Mouse (Mus musculus): ENCODE measurements around the gene Tmem198b. TPM values are rescaled to one million over a fixed set of nuclear protein-coding genes. Genes with fewer than 3 reads are reported as not detected.

The Tmem198b gene
- 11.6 and 13.4 TPM in 2 replicates for polyA plus RNA-seq (2015; fragmentation: Nextera tagmentation; extraction: Ambion mirVana)

DNA sequence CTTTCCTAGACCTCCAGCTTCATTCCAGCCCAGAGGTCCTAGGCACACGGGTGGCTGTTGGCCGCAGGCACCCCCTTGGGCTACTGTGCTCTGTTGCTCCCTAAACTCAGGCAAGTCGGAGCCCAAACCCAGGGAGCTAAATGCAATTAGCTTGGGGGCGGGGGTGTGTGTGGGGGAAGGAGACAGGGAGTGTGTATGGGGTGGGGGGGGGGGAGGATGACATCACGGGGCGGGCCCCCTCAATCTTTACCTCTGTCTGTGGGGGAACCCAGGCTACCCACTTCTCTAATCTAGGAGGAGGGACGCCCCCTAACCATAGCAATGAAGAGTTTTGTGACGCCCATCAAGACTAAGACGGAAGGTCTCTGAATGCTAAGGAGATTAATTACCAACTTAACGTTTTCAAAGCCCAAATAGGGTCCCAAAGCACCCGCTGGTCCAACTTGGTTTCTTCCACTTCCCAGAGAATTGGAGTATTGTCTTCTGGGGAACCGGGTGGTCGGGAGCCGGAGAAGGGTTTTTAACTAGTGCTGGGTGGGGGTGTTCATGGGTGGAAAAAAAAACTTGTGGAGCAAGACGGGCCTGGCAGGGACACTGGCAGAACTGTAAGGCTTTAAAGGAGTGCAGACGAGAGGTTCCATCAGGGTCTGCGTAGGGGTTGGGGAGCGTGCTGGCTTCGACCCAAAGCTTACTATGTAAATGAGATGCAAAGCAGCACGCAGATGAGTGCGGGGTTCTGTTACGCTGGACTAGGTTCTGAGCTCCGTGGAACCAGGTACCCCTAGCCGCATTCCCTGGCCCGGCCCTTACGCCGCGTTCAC is at the start of gene Tmem198b:
TSS of gene Tmem198b (minus strand) at position 100 of the 821 bp plus-strand sequence.
- peak within 1 kb of the TSS; percentile 99 for H3K27ac ChIP-seq (ENCODE audit: low read length)
- H3K4me2 ChIP-seq (ENCODE audit: low read depth, low read length): peak within 1 kb of the TSS; percentile 64
- peaks cover 7% of the 10 kb centered on the region; the same call in 1 of the 2 replicates for H3K36me3 ChIP-seq (ENCODE audit: control insufficient read depth, insufficient read depth, low read length)
- peaks cover 33% of the 10 kb centered on the region for H3K4me1 ChIP-seq (ENCODE audit: control insufficient read depth, insufficient read depth, low read length)
- peak; percentile 66 for ATAC-seq
- peak within 1 kb of the TSS; percentile 71 for H3K4me3 ChIP-seq (ENCODE audit: low read length)
- no peaks in the 10 kb centered on the region for H3K9me3 ChIP-seq (ENCODE audit: control insufficient read depth, low read length)
- H3K9ac ChIP-seq (ENCODE audit: low read depth, low read length): peak within 1 kb of the TSS; percentile 92
- under 1% methylated on average over 28 of the region's 28 CpGs for WGBS
- H3K27me3 ChIP-seq (replicated peaks; ENCODE audit: control insufficient read depth, insufficient read depth, low read length): no peaks in the 10 kb centered on the region

DNA sequence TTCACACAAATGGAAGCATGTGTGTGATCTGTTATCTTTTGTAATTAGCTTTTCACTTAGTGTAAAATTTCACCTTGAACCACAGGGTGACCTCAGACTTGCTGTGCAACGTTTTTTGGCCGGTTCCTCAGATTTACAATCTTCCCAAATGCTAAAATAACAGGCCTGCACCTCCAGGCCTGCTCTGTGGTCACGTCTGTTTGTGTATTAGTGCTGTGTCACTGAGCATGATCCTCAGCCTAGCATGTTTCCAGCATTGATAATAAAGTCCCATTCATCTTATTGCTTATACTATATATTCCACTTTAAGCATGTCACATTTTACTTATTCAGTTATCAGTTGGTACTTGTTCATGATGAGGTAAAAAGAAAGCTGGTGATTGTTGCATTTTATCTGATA is 46.2 kb upstream of the Tmem198b start:
- H3K4me1 ChIP-seq (ENCODE audit: control insufficient read depth, insufficient read depth, low read length): no peaks in the 10 kb centered on the region
- no peak overlapping the region for H3K9ac ChIP-seq (ENCODE audit: low read depth, low read length)
- H3K4me2 ChIP-seq (ENCODE audit: low read depth, low read length): no peak overlapping the region
- WGBS: 67% methylated on average over 3 of the region's 3 CpGs
- H3K4me3 ChIP-seq (ENCODE audit: low read length): no peak overlapping the region
- no peaks in the 10 kb centered on the region for H3K36me3 ChIP-seq (ENCODE audit: control insufficient read depth, insufficient read depth, low read length)
- H3K27ac ChIP-seq (ENCODE audit: low read length): no peak overlapping the region
- no peak for ATAC-seq
- no peaks in the 10 kb centered on the region for H3K9me3 ChIP-seq (ENCODE audit: control insufficient read depth, low read length)
- no peaks in the 10 kb centered on the region for H3K27me3 ChIP-seq (replicated peaks; ENCODE audit: control insufficient read depth, insufficient read depth, low read length)

DNA sequence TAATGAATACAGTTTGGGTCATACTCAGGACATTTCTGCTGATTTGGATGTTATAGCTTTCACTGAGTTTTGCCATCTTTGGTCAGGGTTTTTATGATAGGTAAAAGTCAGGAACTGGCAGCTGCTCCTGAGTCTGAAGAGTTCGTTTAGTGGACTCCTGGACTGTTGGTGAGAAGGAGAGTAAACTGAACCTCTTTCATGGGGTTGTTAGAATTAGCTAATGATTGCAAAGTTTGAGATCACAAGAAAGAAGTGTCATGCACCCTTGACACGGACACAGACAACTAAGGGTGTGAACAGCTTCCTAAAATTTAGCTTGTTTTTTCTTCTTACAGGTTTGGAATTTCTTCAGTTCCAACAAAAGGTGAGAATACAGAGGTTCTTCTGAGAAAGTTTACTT is 44.3 kb upstream of the Tmem198b start:
- Histone ChIP-seq H3K36me3 (ENCODE audit: control insufficient read depth, insufficient read depth, low read length) (0 out of 2 replicates have a peak, but pooled peaks cover under 1% of the 10 kb centered on the region), H3K4me2 (ENCODE audit: low read depth, low read length) (no peak overlapping the region), H3K27ac (ENCODE audit: low read length) (no peak overlapping the region), H3K4me3 (ENCODE audit: low read length) (no peak overlapping the region), H3K4me1 (ENCODE audit: control insufficient read depth, insufficient read depth, low read length) (no peaks in the 10 kb centered on the region), H3K9me3 (ENCODE audit: control insufficient read depth, low read length) (no peaks in the 10 kb centered on the region), H3K9ac (ENCODE audit: low read depth, low read length) (no peak overlapping the region), H3K27me3 (replicated peaks; ENCODE audit: control insufficient read depth, insufficient read depth, low read length) (no peaks in the 10 kb centered on the region)
- 55% methylated on average over 2 of the region's 2 CpGs for WGBS
- ATAC-seq: no peak

DNA sequence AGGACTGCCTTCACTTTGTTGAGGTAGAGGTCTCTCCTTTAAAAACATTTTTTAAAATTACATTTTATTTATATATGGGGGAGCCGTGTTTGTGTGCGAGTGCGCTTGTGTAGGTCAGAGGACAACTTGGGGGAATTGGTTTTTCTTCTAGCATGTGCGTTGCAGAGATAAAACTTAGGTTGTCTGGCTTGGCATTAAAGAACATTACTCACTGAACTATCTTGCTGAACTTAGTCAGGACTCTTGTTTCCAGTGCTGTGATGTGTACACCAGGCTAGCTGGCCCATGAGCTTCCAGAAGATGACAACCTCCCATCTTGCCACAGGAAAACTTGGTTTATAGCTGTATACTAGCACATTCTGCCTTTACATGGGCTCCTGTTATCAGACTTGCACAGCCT is 42.5 kb upstream of the Tmem198b start:
- no peaks in the 10 kb centered on the region for H3K27me3 ChIP-seq (replicated peaks; ENCODE audit: control insufficient read depth, insufficient read depth, low read length)
- WGBS: 91% methylated on average over 4 of the region's 4 CpGs
- peaks cover 2% of the 10 kb centered on the region; the same call in 1 of the 2 replicates for H3K36me3 ChIP-seq (ENCODE audit: control insufficient read depth, insufficient read depth, low read length)
- H3K9ac ChIP-seq (ENCODE audit: low read depth, low read length): no peak overlapping the region
- no peak for ATAC-seq
- no peak overlapping the region for H3K27ac ChIP-seq (ENCODE audit: low read length)
- H3K4me1 ChIP-seq (ENCODE audit: control insufficient read depth, insufficient read depth, low read length): no peaks in the 10 kb centered on the region
- H3K4me3 ChIP-seq (ENCODE audit: low read length): no peak overlapping the region
- no peak overlapping the region for H3K4me2 ChIP-seq (ENCODE audit: low read depth, low read length)
- no peaks in the 10 kb centered on the region for H3K9me3 ChIP-seq (ENCODE audit: control insufficient read depth, low read length)

DNA sequence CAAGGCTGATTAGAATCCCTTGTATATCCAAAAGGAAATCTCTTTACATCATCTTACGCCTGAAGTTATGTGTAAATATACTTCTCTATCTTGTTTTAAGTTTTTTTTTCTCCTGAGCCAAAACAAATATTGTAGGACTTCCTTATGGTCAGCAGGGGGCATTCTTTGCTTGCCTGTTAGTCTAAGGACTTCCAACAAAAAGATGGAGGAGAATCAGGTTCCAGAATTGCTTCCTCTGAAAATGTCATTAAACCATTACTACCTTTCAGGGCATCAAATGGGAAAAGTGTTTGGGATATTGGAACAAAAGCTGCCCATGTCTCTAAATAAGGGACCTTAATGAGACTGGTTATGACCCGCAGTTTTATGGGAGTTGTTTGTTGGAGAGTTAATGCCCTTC is 41.3 kb upstream of the Tmem198b start:
- H3K4me2 ChIP-seq (ENCODE audit: low read depth, low read length): no peak overlapping the region
- no peaks in the 10 kb centered on the region for H3K27me3 ChIP-seq (replicated peaks; ENCODE audit: control insufficient read depth, insufficient read depth, low read length)
- H3K4me3 ChIP-seq (ENCODE audit: low read length): no peak overlapping the region
- H3K36me3 ChIP-seq (ENCODE audit: control insufficient read depth, insufficient read depth, low read length): peaks cover 2% of the 10 kb centered on the region; the same call in 1 of the 2 replicates
- WGBS: 63% methylated on average over 2 of the region's 2 CpGs
- no peak overlapping the region for H3K9ac ChIP-seq (ENCODE audit: low read depth, low read length)
- no peaks in the 10 kb centered on the region for H3K9me3 ChIP-seq (ENCODE audit: control insufficient read depth, low read length)
- no peaks in the 10 kb centered on the region for H3K4me1 ChIP-seq (ENCODE audit: control insufficient read depth, insufficient read depth, low read length)
- no peak for ATAC-seq
- no peak overlapping the region for H3K27ac ChIP-seq (ENCODE audit: low read length)

DNA sequence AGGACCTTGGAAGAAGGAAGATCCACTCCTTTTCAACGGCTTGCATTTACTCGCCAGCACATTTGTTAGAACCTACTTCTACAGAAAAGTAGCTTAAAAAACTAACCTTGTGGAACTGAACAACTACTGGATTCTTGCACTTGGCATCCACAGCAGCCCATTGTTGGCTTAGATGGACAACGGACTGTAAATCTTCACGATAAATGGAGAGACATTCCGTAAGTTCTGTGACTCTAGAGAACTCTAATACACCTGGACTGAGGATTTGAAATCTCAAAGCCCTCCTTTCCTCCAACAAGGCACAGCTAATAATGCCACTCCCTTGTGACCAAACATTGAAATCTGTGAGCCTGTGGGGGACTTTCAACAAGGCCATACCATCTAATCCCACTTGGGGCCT is 39.1 kb upstream of the Tmem198b start:
- H3K4me3 ChIP-seq (ENCODE audit: low read length): no peak overlapping the region
- no peak overlapping the region for H3K4me2 ChIP-seq (ENCODE audit: low read depth, low read length)
- H3K27ac ChIP-seq (ENCODE audit: low read length): no peak overlapping the region
- H3K9me3 ChIP-seq (ENCODE audit: control insufficient read depth, low read length): no peaks in the 10 kb centered on the region
- H3K36me3 ChIP-seq (ENCODE audit: control insufficient read depth, insufficient read depth, low read length): peaks cover 2% of the 10 kb centered on the region; the same call in 1 of the 2 replicates
- no peak overlapping the region for H3K9ac ChIP-seq (ENCODE audit: low read depth, low read length)
- ATAC-seq: no peak
- H3K27me3 ChIP-seq (replicated peaks; ENCODE audit: control insufficient read depth, insufficient read depth, low read length): no peaks in the 10 kb centered on the region
- H3K4me1 ChIP-seq (ENCODE audit: control insufficient read depth, insufficient read depth, low read length): no peaks in the 10 kb centered on the region
- WGBS: 85% methylated on average over 5 of the region's 5 CpGs

DNA sequence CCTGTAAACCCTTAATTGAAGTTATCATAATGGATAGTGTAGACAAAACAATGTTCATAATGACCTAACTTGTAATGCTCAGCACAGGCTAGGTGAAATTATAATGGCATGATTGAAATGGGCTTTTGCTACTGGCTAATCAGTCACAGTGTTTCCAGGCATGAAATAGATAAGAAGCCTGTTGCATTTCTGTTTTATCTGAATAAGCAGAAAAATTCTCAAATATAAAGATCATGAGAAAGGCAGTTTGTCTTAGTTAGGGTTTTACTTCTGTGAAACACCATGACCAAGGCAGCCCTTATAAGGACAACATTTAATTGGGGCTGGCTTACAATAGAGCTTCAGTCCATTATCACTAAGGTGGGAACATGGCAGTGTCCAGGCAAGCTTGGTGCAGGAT is 36.4 kb upstream of the Tmem198b start:
- Histone ChIP-seq H3K9me3 (ENCODE audit: control insufficient read depth, low read length) (no peaks in the 10 kb centered on the region), H3K27ac (ENCODE audit: low read length) (no peak overlapping the region), H3K27me3 (replicated peaks; ENCODE audit: control insufficient read depth, insufficient read depth, low read length) (no peaks in the 10 kb centered on the region), H3K9ac (ENCODE audit: low read depth, low read length) (no peak overlapping the region), H3K4me1 (ENCODE audit: control insufficient read depth, insufficient read depth, low read length) (no peaks in the 10 kb centered on the region), H3K36me3 (ENCODE audit: control insufficient read depth, insufficient read depth, low read length) (peaks cover 2% of the 10 kb centered on the region; the same call in 1 of the 2 replicates), H3K4me2 (ENCODE audit: low read depth, low read length) (no peak overlapping the region), H3K4me3 (ENCODE audit: low read length) (no peak overlapping the region)
- no peak for ATAC-seq

DNA sequence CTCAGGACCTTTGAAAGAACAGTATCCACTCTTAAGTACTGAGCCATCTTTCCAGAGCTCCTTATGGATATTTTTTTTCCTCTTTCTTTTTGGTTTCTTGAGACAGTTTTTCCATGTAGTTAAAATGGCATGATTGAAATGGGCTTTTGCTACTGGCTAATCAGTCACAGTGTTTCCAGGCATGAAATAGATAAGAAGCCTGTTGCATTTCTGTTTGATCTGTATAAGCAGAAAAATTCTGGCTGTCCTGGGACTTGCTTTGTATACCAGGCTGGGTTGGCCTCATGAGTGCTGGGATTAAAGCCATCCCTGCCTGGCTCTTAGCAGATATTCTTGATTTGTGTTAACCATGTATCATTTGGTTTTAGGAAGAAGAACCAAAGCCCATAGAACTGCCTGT is 35.3 kb upstream of the Tmem198b start:
- peaks cover 2% of the 10 kb centered on the region; the same call in 1 of the 2 replicates for H3K36me3 ChIP-seq (ENCODE audit: control insufficient read depth, insufficient read depth, low read length)
- no peaks in the 10 kb centered on the region for H3K4me1 ChIP-seq (ENCODE audit: control insufficient read depth, insufficient read depth, low read length)
- no peaks in the 10 kb centered on the region for H3K9me3 ChIP-seq (ENCODE audit: control insufficient read depth, low read length)
- no peak overlapping the region for H3K4me3 ChIP-seq (ENCODE audit: low read length)
- no peak overlapping the region for H3K9ac ChIP-seq (ENCODE audit: low read depth, low read length)
- H3K27ac ChIP-seq (ENCODE audit: low read length): no peak overlapping the region
- no peak for ATAC-seq
- no peak overlapping the region for H3K4me2 ChIP-seq (ENCODE audit: low read depth, low read length)
- H3K27me3 ChIP-seq (replicated peaks; ENCODE audit: control insufficient read depth, insufficient read depth, low read length): no peaks in the 10 kb centered on the region

DNA sequence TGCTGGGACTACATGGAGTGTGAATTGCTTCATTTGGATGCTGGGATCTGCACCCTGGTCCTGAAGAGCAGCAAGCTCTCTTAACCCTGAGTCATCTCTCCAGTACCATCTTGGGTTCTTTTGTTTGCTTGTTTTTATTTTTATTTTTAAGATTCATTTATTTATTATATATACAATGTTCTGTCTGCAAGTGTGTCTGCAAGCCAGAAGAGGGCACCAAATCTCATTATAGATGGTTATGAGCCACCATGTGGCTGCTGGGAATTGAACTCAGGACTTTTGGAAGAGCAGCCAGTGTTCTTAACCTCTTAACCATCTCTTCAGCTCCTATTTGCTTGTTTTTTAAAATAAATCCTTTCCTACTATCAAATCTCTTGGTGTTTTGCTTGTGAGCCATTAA is 33.2 kb upstream of the Tmem198b start:
- H3K36me3 ChIP-seq (ENCODE audit: control insufficient read depth, insufficient read depth, low read length): peaks cover 9% of the 10 kb centered on the region
- no peak overlapping the region for H3K4me2 ChIP-seq (ENCODE audit: low read depth, low read length)
- H3K9me3 ChIP-seq (ENCODE audit: control insufficient read depth, low read length): no peaks in the 10 kb centered on the region
- H3K4me1 ChIP-seq (ENCODE audit: control insufficient read depth, insufficient read depth, low read length): no peaks in the 10 kb centered on the region
- no peaks in the 10 kb centered on the region for H3K27me3 ChIP-seq (replicated peaks; ENCODE audit: control insufficient read depth, insufficient read depth, low read length)
- no peak for ATAC-seq
- no peak overlapping the region for H3K27ac ChIP-seq (ENCODE audit: low read length)
- no peak overlapping the region for H3K4me3 ChIP-seq (ENCODE audit: low read length)
- no peak overlapping the region for H3K9ac ChIP-seq (ENCODE audit: low read depth, low read length)
